Comparison of ENCODE assay signal across 10 mouse cellular contexts in the genomic region with DNA sequence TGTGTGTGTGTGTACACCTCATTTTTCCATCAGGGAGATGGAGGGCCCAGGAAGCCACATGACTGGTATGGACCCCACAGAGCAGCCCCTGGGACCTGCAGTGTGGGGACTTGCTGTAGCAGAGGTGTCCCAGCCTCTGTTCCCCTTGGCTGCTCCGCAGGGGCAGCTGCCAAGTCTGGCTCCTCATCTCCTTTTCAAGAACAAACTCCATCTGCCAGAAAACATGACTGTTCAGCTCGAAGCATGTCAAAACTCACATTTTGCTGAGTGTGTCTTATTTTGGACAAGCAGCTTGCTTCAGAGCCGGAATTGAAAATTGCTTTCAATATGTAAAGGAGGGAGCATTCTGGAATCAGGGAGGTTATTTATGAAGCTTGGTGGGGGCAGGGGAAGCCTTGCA.
A peak's percentile ranks its signal among the peaks of the same experiment; 100 is the strongest.
DNase-seq lines count a peak whose midpoint lies in the region; ATAC-seq and TF ChIP-seq lines count a peak whose summit lies in the region.
"Had no signal": no experiment of that assay in that cellular context is flagged by ENCODE, and none has a peak within 500 bp of the region (broad histone marks: within the 10 kb centered on the region; RNA-seq: fewer than 3 reads in every experiment).

No protein-coding gene starts in this region.

- H3K4me3 ChIP-seq in forebrain, embryonic 12.5 days (replicated peaks), result no peak overlapping the region
- H3K4me3 ChIP-seq in forebrain, embryonic 10.5 days, result no peak overlapping the region
- 0 out of 2 replicates have a peak overlapping the region, but pooled peaks have one; percentile 3 for H3K4me3 ChIP-seq in lung, embryonic 16.5 days (ENCODE audit: low read length)
- H3K4me3 ChIP-seq in liver, postnatal 0 days (ENCODE audit: low read depth, low read length), result no peak overlapping the region

- no peak for TF ChIP-seq CTCF in liver, postnatal 0 days (IDR thresholded peaks at IDR 0.05; ENCODE audit: low read depth)

- H3K27ac ChIP-seq in forebrain, embryonic 12.5 days, result peak overlapping the region; percentile 68
- no peak overlapping the region for H3K27ac ChIP-seq in forebrain, embryonic 10.5 days
- H3K27ac ChIP-seq in lung, embryonic 16.5 days (ENCODE audit: low read length), result peak overlapping the region; percentile 36
- H3K27ac ChIP-seq in liver, postnatal 0 days (ENCODE audit: low read depth), result no peak overlapping the region

- H3K4me2 ChIP-seq in forebrain, embryonic 12.5 days, result no peak overlapping the region
- peak overlapping the region; percentile 13; the same call in 1 of the 2 replicates for H3K4me2 ChIP-seq in lung, embryonic 16.5 days (ENCODE audit: low read depth, low read length)
- H3K4me2 ChIP-seq in liver, postnatal 0 days (ENCODE audit: low read depth, low read length), result no peak overlapping the region

- TF ChIP-seq EP300 in liver, postnatal 0 days (IDR thresholded peaks at IDR 0.05; ENCODE audit: low read depth), result no peak

- DNase-seq in forebrain, embryonic 10.5 days (ENCODE audit: extremely low spot score, low spot score), result no peak
- DNase-seq in lung, postnatal 25 days (ENCODE audit: low spot score), result no peak
- peak; percentile 32 to 52 for DNase-seq in left cerebral cortex, postnatal 10 days (ENCODE audit: extremely low spot score in 1 of 2, low spot score in 2 of 2)
- DNase-seq in right cerebral cortex, postnatal 25 days, result peak; percentile 13
- DNase-seq in liver, postnatal 0 days, result no peak
- DNase-seq in gastrocnemius, postnatal 25 days, result no peak
- DNase-seq: B cell, adult 2 months had no signal

- no peak for ATAC-seq in forebrain, embryonic 12.5 days (ENCODE audit: low FRiP score)
- ATAC-seq in lung, embryonic 16.5 days (ENCODE audit: low read depth), result peak; percentile 88
- ATAC-seq in liver, postnatal 0 days, result no peak
- ATAC-seq: Patski had no signal

- WGBS in forebrain, embryonic 12.5 days, result 62% methylated on average over 3 of the region's 3 CpGs
- WGBS in forebrain, embryonic 10.5 days, result 87% methylated on average over 3 of the region's 3 CpGs
- WGBS in lung, embryonic 16.5 days, result 49% methylated on average over 3 of the region's 3 CpGs
- WGBS in liver, postnatal 0 days (ENCODE audit: insufficient replicate concordance), result 77% methylated on average over 3 of the region's 3 CpGs

- intact Hi-C loops in left cerebral cortex, postnatal 10 days (cut with DNase I), result no loop called here

- H3K4me1 ChIP-seq in forebrain, embryonic 12.5 days, result peaks cover 21% of the 10 kb centered on the region
- H3K4me1 ChIP-seq in forebrain, embryonic 10.5 days, result 0 out of 2 replicates have a peak, but pooled peaks cover 5% of the 10 kb centered on the region
- no peaks in the 10 kb centered on the region; the same call in 1 of the 2 replicates for H3K4me1 ChIP-seq in lung, embryonic 16.5 days (replicated peaks; ENCODE audit: control insufficient read depth, insufficient read depth, low read length)
- no peaks in the 10 kb centered on the region for H3K4me1 ChIP-seq in liver, postnatal 0 days (ENCODE audit: insufficient read depth)

- no peak overlapping the region for H3K9ac ChIP-seq in forebrain, embryonic 12.5 days
- no peak overlapping the region for H3K9ac ChIP-seq in lung, embryonic 16.5 days (ENCODE audit: low read length)
- H3K9ac ChIP-seq in liver, postnatal 0 days (replicated peaks), result no peak overlapping the region

- H3K36me3 ChIP-seq in forebrain, embryonic 12.5 days (replicated peaks), result no peaks in the 10 kb centered on the region
- no peaks in the 10 kb centered on the region for H3K36me3 ChIP-seq in forebrain, embryonic 10.5 days (replicated peaks)
- no peaks in the 10 kb centered on the region for H3K36me3 ChIP-seq in lung, embryonic 16.5 days (ENCODE audit: control insufficient read depth, insufficient read depth, low read length)
- no peaks in the 10 kb centered on the region for H3K36me3 ChIP-seq in liver, postnatal 0 days (replicated peaks; ENCODE audit: insufficient read depth, low read length)

- H3K27me3 ChIP-seq in forebrain, embryonic 12.5 days, result no peaks in the 10 kb centered on the region
- H3K27me3 ChIP-seq in forebrain, embryonic 10.5 days (ENCODE audit: poor library complexity, severe bottlenecking), result no peaks in the 10 kb centered on the region
- no peaks in the 10 kb centered on the region for H3K27me3 ChIP-seq in lung, embryonic 16.5 days (ENCODE audit: control insufficient read depth, insufficient read depth, low read depth, low read length)
- H3K27me3 ChIP-seq in liver, postnatal 0 days (ENCODE audit: insufficient read depth, low read length), result no peaks in the 10 kb centered on the region
- H3K27me3 ChIP-seq: Patski had no signal

- H3K9me3 ChIP-seq in forebrain, embryonic 12.5 days, result no peaks in the 10 kb centered on the region
- H3K9me3 ChIP-seq in forebrain, embryonic 10.5 days, result no peaks in the 10 kb centered on the region
- H3K9me3 ChIP-seq in lung, embryonic 16.5 days (ENCODE audit: control insufficient read depth, low read length), result no peaks in the 10 kb centered on the region
- no peaks in the 10 kb centered on the region for H3K9me3 ChIP-seq in liver, postnatal 0 days (ENCODE audit: low read length)

Comparison
In these comparisons a context has a peak if more than half of its experiments do, and no peak if none do; other contexts are left out.
1. H3K27ac ChIP-seq: peak in forebrain, embryonic 12.5 days (single experiment) and lung, embryonic 16.5 days (single experiment); none in forebrain, embryonic 10.5 days (single experiment) and liver, postnatal 0 days (single experiment).
2. DNase-seq: peak in left cerebral cortex, postnatal 10 days (2 of 2) and right cerebral cortex, postnatal 25 days (single experiment); none in forebrain, embryonic 10.5 days (single experiment), lung, postnatal 25 days (single experiment), liver, postnatal 0 days (single experiment) and gastrocnemius, postnatal 25 days (single experiment).